Mouse (Mus musculus): Measurements from ENCODE around the gene Creld1.

GRCm38 (mm10) chr6:113457952-113458534, 25.1 kb upstream of the Creld1 start, which contains the start of gene Il17re:
- TF ChIP-seq POLR2A (IDR thresholded peaks at IDR 0.05; ENCODE audit: low read depth, low read length) (no peak), CTCF (IDR thresholded peaks at IDR 0.05; ENCODE audit: extremely low read depth, insufficient read length, insufficient replicate concordance, low read depth, low read length) (no peak)

Measured in small intestine, adult 2 months (tissue).